Mouse (Mus musculus): ENCODE measurements at regions not wholly inside any gene's neighbourhood (a gene's known extent, or its start where the extent isn't known, plus 50 kb on each side); places are given as distances from the start of the nearest gene placed in this dataset.

GRCm38 (mm10) chr13:90660950-90661349, 244.2 kb downstream of the Atp6ap1l start:
- TF ChIP-seq CTCF (IDR thresholded peaks at IDR 0.05; ENCODE audit: low read depth) (no peak), EP300 (optimal IDR thresholded peaks at IDR 0.05) (no peak)

Data from stomach, postnatal 0 days (tissue).